Mouse (Mus musculus) MEL (cell line): ENCODE results near the gene H2-DMa.

Experiments used
- CHD1 ChIP-seq: IDR thresholded peaks from 2 replicates; pipeline ENCODE4 v1.6.1; 2012; ENCODE audit warnings: low read depth, mild to moderate bottlenecking, inconsistent platforms, low read length, improper control_type of control experiment
- CHD2 ChIP-seq: IDR thresholded peaks from 2 replicates; pipeline ENCODE4 v1.6.1; 2011; ENCODE audit warnings: low read length, improper control_type of control experiment
- CTCF ChIP-seq, 3 experiments: IDR thresholded peaks in 2 of 3; conservative IDR thresholded peaks in 1 of 3; 2 replicates each; pipeline ENCODE4 v1.5.1; 2011 to 2012; ENCODE audit warnings: low read length in 3 of 3, low read depth in 2 of 3, mild to moderate bottlenecking in 2 of 3, improper control_type of control experiment in 1 of 3, inconsistent platforms in 1 of 3, mixed read lengths in 1 of 3, moderate library complexity in 1 of 3; ENCODE audit not compliant: control insufficient read depth in 1 of 3, insufficient read depth in 1 of 3, poor library complexity in 1 of 3, severe bottlenecking in 1 of 3
- HCFC1 ChIP-seq: IDR thresholded peaks from 2 replicates; pipeline ENCODE4 v1.6.1; 2012; ENCODE audit warnings: low read depth, mild to moderate bottlenecking, inconsistent platforms, low read length, improper control_type of control experiment, moderate library complexity
- KAT2A ChIP-seq: conservative IDR thresholded peaks from 2 replicates; pipeline ENCODE4 v1.6.1; 2012; ENCODE audit warnings: low read depth, low read length, improper control_type of control experiment, inconsistent platforms
- MAX ChIP-seq: IDR thresholded peaks from 2 replicates; pipeline ENCODE4 v1.6.1; 2011; ENCODE audit warnings: low read length, improper control_type of control experiment
- NRF1 ChIP-seq: IDR thresholded peaks from 2 replicates; pipeline ENCODE4 v1.6.1; 2014; ENCODE audit warnings: low read depth, mild to moderate bottlenecking, inconsistent platforms, low read length, improper control_type of control experiment, moderate library complexity; ENCODE audit not compliant: poor library complexity, insufficient read depth, severe bottlenecking
- POLR2A ChIP-seq, 2 experiments: IDR thresholded peaks; 2 replicates each; pipeline ENCODE4 v1.6.1; 2011 to 2012; ENCODE audit warnings: low read length in 2 of 2, mild to moderate bottlenecking in 2 of 2, control low read depth in 1 of 2, improper control_type of control experiment in 1 of 2, low read depth in 1 of 2, moderate library complexity in 1 of 2; ENCODE audit not compliant: control insufficient read depth in 1 of 2, insufficient read depth in 1 of 2, poor library complexity in 1 of 2
- POLR2AphosphoS2 ChIP-seq: IDR thresholded peaks from 2 replicates; pipeline ENCODE4 v1.6.1; 2011; ENCODE audit warnings: low read length, improper control_type of control experiment
- SIN3A ChIP-seq: IDR thresholded peaks from 2 replicates; pipeline ENCODE4 v1.6.1; 2012; ENCODE audit warnings: low read length, improper control_type of control experiment, inconsistent platforms
- ZMIZ1 ChIP-seq: IDR thresholded peaks from 2 replicates; pipeline ENCODE4 v1.6.1; 2012; ENCODE audit warnings: low read depth, mild to moderate bottlenecking, inconsistent platforms, low read length, improper control_type of control experiment, moderate library complexity
- ZNF384 ChIP-seq: IDR thresholded peaks from 2 replicates; pipeline ENCODE4 v1.6.1; 2012; ENCODE audit warnings: low read depth, mild to moderate bottlenecking, inconsistent platforms, low read length, improper control_type of control experiment

DNA sequence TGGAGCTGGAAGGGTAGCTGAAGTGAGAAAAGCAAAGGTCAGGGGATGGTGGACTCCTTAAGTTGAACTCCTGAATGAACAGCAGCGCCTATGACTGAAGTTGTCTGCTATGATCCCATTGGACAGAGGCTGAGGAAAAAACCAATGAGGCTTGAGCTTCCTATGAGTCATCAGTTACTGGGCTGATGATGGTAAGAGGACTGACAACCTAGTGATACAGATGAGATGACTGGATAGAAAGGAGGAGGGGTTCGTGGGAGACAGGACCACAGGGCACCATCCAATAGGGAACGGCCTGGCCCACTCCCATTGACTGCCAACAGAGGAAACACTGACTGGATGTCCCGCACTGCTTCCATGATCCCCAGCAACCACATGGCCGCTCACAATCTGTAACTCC is 39.7 kb upstream of the H2-DMa start:
- TF ChIP-seq MAX (no peak), CTCF (IDR thresholded peaks at IDR 0.05 in 2 of 3, conservative IDR thresholded peaks at IDR 0.05 in 1 of 3; ENCODE audit: control insufficient read depth in 1 of 3, insufficient read depth in 1 of 3, low read depth in 2 of 3, low read length in 3 of 3, poor library complexity in 1 of 3, severe bottlenecking in 1 of 3) (no peak), KAT2A (no peak), HCFC1 (no peak), ZMIZ1 (no peak), POLR2AphosphoS2 (no peak), ZNF384 (no peak), POLR2A (IDR thresholded peaks at IDR 0.05; ENCODE audit: control insufficient read depth in 1 of 2, insufficient read depth in 1 of 2, low read depth in 1 of 2, low read length in 2 of 2, poor library complexity in 1 of 2) (no peak), CHD2 (peak; percentile 81), SIN3A (no peak), CHD1 (no peak), NRF1 (no peak)
